Comparison of ENCODE assay signal across 19 mouse cellular contexts in genomic region chr4:149304466-149304865, GRCm38 (mm10). TPM values are rescaled to one million over a fixed set of nuclear protein-coding genes. Genes with fewer than 3 reads are reported as not detected.
A peak's percentile ranks its signal among the peaks of the same experiment; 100 is the strongest.
DNase-seq lines count a peak whose midpoint lies in the region; ATAC-seq and TF ChIP-seq lines count a peak whose summit lies in the region.
"Had no signal": no experiment of that assay in that cellular context is flagged by ENCODE, and none has a peak within 500 bp of the region (broad histone marks: within the 10 kb centered on the region; RNA-seq: fewer than 3 reads in every experiment).

No protein-coding gene starts in this region.

- ATAC-seq in lung, postnatal 0 days = no peak
- no peak for ATAC-seq in forebrain, postnatal 0 days
- ATAC-seq in neural tube, embryonic 12.5 days (ENCODE audit: low FRiP score, low read depth) = no peak
- ATAC-seq in cerebellum, adult (ENCODE audit: insufficient number of reproducible peaks, low FRiP score, low TSS enrichment) = no peak
- ATAC-seq: activated CD4-positive, CD25-positive, alpha-beta regulatory T cell, adult 4 months had no signal

- no peak overlapping the region for H3K4me3 ChIP-seq in heart, adult 2 months
- no peak overlapping the region for H3K4me3 ChIP-seq in lung, postnatal 0 days (ENCODE audit: low read depth, low read length)
- no peak overlapping the region for H3K4me3 ChIP-seq in forebrain, postnatal 0 days (ENCODE audit: low read depth, low read length)
- no peak overlapping the region for H3K4me3 ChIP-seq in neural tube, embryonic 12.5 days
- H3K4me3 ChIP-seq: embryonic facial prominence, embryonic 15.5 days; heart, embryonic 12.5 days; limb, embryonic 15.5 days; lung, embryonic 15.5 days had no signal

- DNase-seq in heart, adult 2 months = no peak
- no peak for DNase-seq in heart, postnatal 36 days
- peak; percentile 44 for DNase-seq in lung, postnatal 0 days (ENCODE audit: low spot score)
- DNase-seq in lung, postnatal 4 days = no peak
- no peak for DNase-seq in forebrain, postnatal 0 days
- no peak for DNase-seq in thymus, postnatal 0 days (ENCODE audit: low spot score)
- DNase-seq: cerebellum, adult 18-20 months; gastrocnemius, postnatal 36 days; kidney, adult 18-20 months; kidney, postnatal 36 days; right cerebral cortex, postnatal 4 days; thymus, adult 2 months had no signal

- TF ChIP-seq CTCF in heart, adult 2 months (IDR thresholded peaks at IDR 0.05) = no peak
- TF ChIP-seq CTCF in lung, postnatal 0 days (IDR thresholded peaks at IDR 0.05) = no peak
- no peak for TF ChIP-seq CTCF in forebrain, postnatal 0 days (IDR thresholded peaks at IDR 0.05; ENCODE audit: low read depth)

- no peaks in the 10 kb centered on the region for H3K9me3 ChIP-seq in lung, postnatal 0 days (ENCODE audit: low read length)
- H3K9me3 ChIP-seq in forebrain, postnatal 0 days (ENCODE audit: low read length) = no peaks in the 10 kb centered on the region
- H3K9me3 ChIP-seq in neural tube, embryonic 12.5 days = no peaks in the 10 kb centered on the region
- H3K9me3 ChIP-seq: embryonic facial prominence, embryonic 15.5 days; heart, embryonic 12.5 days; limb, embryonic 15.5 days; lung, embryonic 15.5 days had no signal

- no peak overlapping the region for H3K4me2 ChIP-seq in lung, postnatal 0 days (replicated peaks; ENCODE audit: low read depth, low read length)
- peak overlapping the region; percentile 30 for H3K4me2 ChIP-seq in forebrain, postnatal 0 days (ENCODE audit: low read depth)
- H3K4me2 ChIP-seq in neural tube, embryonic 12.5 days (replicated peaks) = peak overlapping the region; percentile 41
- H3K4me2 ChIP-seq: embryonic facial prominence, embryonic 15.5 days; heart, embryonic 12.5 days; limb, embryonic 15.5 days; lung, embryonic 15.5 days had no signal

- peaks cover 11% of the 10 kb centered on the region for H3K36me3 ChIP-seq in heart, adult 2 months (ENCODE audit: control insufficient read depth, insufficient read depth, low read length)
- H3K36me3 ChIP-seq in lung, postnatal 0 days (ENCODE audit: insufficient read depth, low read length) = no peaks in the 10 kb centered on the region
- no peaks in the 10 kb centered on the region for H3K36me3 ChIP-seq in forebrain, postnatal 0 days (ENCODE audit: insufficient read depth)
- no peaks in the 10 kb centered on the region for H3K36me3 ChIP-seq in neural tube, embryonic 12.5 days
- H3K36me3 ChIP-seq: embryonic facial prominence, embryonic 15.5 days; heart, embryonic 12.5 days; limb, embryonic 15.5 days; lung, embryonic 15.5 days had no signal

- peaks cover 6% of the 10 kb centered on the region for H3K79me2 ChIP-seq in heart, adult 2 months (replicated peaks; ENCODE audit: control insufficient read depth, insufficient read depth, low read length)

- no peaks in the 10 kb centered on the region for H3K27me3 ChIP-seq in heart, adult 2 months (ENCODE audit: control insufficient read depth, insufficient read depth, low read length)
- H3K27me3 ChIP-seq in lung, postnatal 0 days (replicated peaks; ENCODE audit: insufficient read depth, low read length) = no peaks in the 10 kb centered on the region
- H3K27me3 ChIP-seq in forebrain, postnatal 0 days (ENCODE audit: insufficient read depth, low read length) = no peaks in the 10 kb centered on the region
- no peaks in the 10 kb centered on the region for H3K27me3 ChIP-seq in neural tube, embryonic 12.5 days (replicated peaks)
- H3K27me3 ChIP-seq: embryonic facial prominence, embryonic 15.5 days; heart, embryonic 12.5 days; limb, embryonic 15.5 days; lung, embryonic 15.5 days had no signal

- H3K9ac ChIP-seq in heart, adult 2 months (ENCODE audit: low read depth, low read length) = no peak overlapping the region
- no peak overlapping the region for H3K9ac ChIP-seq in lung, postnatal 0 days (replicated peaks; ENCODE audit: low read depth)
- H3K9ac ChIP-seq in forebrain, postnatal 0 days = no peak overlapping the region
- H3K9ac ChIP-seq in neural tube, embryonic 12.5 days = no peak overlapping the region
- H3K9ac ChIP-seq: embryonic facial prominence, embryonic 15.5 days; heart, embryonic 12.5 days; limb, embryonic 15.5 days; lung, embryonic 15.5 days had no signal

- intact Hi-C loops in heart, adult 2 months (cut with DNase I) = loop anchor here (10.0 kb wide), 1 partner anchor 50 kb away; no protein-coding TSS in a partner anchor
- intact Hi-C loops in heart, postnatal 36 days (cut with DNase I) = no loop called here

- no peak for TF ChIP-seq EP300 in heart, adult 2 months (IDR thresholded peaks at IDR 0.05; ENCODE audit: insufficient read depth, low read depth, low read length)
- TF ChIP-seq EP300 in lung, postnatal 0 days (IDR thresholded peaks at IDR 0.05) = no peak

- TF ChIP-seq POLR2A in heart, adult 2 months (IDR thresholded peaks at IDR 0.05; ENCODE audit: insufficient read depth, low read depth, low read length) = no peak

- 29% methylated on average over 1 of the region's 1 CpGs for WGBS in heart, adult 2 months
- 53% methylated on average over 1 of the region's 1 CpGs for WGBS in lung, postnatal 0 days
- 55% methylated on average over 1 of the region's 1 CpGs for WGBS in forebrain, postnatal 0 days
- 78% methylated on average over 1 of the region's 1 CpGs for WGBS in neural tube, embryonic 12.5 days

- H3K4me1 ChIP-seq in heart, adult 2 months (ENCODE audit: control insufficient read depth, insufficient read depth, low read length) = peaks cover 18% of the 10 kb centered on the region
- peaks cover 23% of the 10 kb centered on the region; the same call in 1 of the 2 replicates for H3K4me1 ChIP-seq in lung, postnatal 0 days (ENCODE audit: insufficient read depth, low read depth, low read length)
- H3K4me1 ChIP-seq in forebrain, postnatal 0 days (ENCODE audit: insufficient read depth) = peaks cover 28% of the 10 kb centered on the region
- peaks cover 52% of the 10 kb centered on the region for H3K4me1 ChIP-seq in neural tube, embryonic 12.5 days

- peak overlapping the region; percentile 10; the same call in 1 of the 2 replicates for H3K27ac ChIP-seq in heart, adult 2 months
- H3K27ac ChIP-seq in lung, postnatal 0 days (ENCODE audit: low read length) = no peak overlapping the region
- no peak overlapping the region for H3K27ac ChIP-seq in forebrain, postnatal 0 days (ENCODE audit: low read depth, low read length)
- no peak overlapping the region for H3K27ac ChIP-seq in neural tube, embryonic 12.5 days
- H3K27ac ChIP-seq: embryonic facial prominence, embryonic 15.5 days; limb, embryonic 15.5 days; lung, embryonic 15.5 days had no signal

RNA-seq across cellular contexts. Expression of gene Kif1b, which starts 3.0 kb away (rescaled TPM):
- total RNA-seq in heart, adult 2 months (2021) = 100 to 1,000 TPM; 154 to 186 TPM
- polyA plus RNA-seq in heart, adult 2 months (2012; rRNA removed) = 41.6 and 79.2 TPM in 2 replicates
- 100 to 1,000 TPM; 148 to 157 TPM for total RNA-seq in heart, postnatal 36 days (2021)
- polyA plus RNA-seq in lung, postnatal 0 days (2015; fragmentation: Nextera tagmentation; extraction: Ambion mirVana) = 35.6 and 36.7 TPM in 2 replicates
- 209 and 270 TPM in 2 replicates for total RNA-seq in forebrain, postnatal 0 days (2014; rRNA removed)
- 139 and 202 TPM in 2 replicates for polyA plus RNA-seq in forebrain, postnatal 0 days (2015; fragmentation: Nextera tagmentation; extraction: Ambion mirVana)
- polyA plus RNA-seq in neural tube, embryonic 12.5 days (2016; fragmentation: Nextera tagmentation; extraction: Ambion mirVana) = 111 and 136 TPM in 2 replicates
- polyA plus RNA-seq in thymus, postnatal 0 days (2015; fragmentation: Nextera tagmentation; extraction: Ambion mirVana) = 9.8 and 10.5 TPM in 2 replicates
